Mouse (Mus musculus) ovary, postnatal 14 days (tissue): ENCODE results near the gene Rbm4.
A peak's percentile ranks its signal among the peaks of the same experiment; 100 is the strongest.
"Not testable (repeated sequence)": the region's sequence is repeated elsewhere in the genome, so short reads cannot be mapped to it uniquely, and the experiment has no call there.

ENCODE experiments used
- DNase-seq: peaks from one replicate; pipeline ENCODE4 v3.0.0; 2022; ENCODE audit warnings: low spot score

The Rbm4 gene

DNA sequence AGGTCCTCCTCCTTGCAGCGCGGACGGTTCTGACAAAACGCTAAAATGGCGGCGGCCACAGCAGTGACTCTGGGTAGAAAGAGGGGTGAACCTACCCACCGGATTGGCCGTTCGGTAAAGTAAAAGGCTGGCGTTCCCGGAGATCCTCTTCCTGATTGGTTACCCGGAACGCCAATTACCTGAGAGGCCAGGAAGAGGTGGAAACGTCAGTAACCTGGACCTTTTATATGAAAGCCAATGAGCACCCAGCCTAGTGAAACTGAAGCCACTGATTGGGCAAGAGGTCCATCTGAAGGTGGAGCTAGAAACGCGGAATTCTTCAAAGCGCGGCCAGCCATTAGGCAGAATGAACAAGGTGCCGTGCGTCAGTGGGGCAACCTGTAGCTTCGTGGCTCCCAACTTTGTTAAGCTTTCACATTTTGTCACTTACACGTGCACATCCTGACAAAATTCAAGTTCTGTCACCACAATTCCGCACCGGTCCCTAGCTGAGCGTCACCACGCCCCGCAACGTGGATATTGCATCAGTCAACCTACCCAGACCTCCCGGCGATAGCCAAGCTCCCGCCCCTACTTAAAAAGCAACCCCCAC lies at the start of gene Rbm4:
Rbm4 (minus strand) TSS at position 71 of the 592 bp plus-strand sequence.
- peak; percentile 92 for DNase-seq

DNA sequence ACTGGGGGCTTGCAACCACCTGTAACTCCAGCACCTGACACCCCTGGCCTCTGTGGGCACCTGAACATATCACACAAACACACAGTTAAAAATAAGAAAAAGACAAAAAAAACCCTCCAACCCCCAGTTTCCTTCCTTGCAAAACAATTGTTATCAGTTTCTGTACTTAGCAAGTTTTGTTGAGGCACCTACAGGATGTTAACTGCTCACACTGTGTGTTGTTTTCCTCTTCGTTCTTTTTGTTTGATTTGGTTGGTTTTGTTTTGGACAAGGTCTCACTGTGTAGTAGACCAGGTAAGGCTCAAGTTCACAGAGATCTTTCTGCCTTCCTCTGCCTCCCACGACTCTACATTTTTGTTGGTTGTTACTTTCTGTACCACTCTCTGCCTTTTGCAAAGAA lies 48.9 kb upstream of the Rbm4 start:
- DNase-seq, result no peak

DNA sequence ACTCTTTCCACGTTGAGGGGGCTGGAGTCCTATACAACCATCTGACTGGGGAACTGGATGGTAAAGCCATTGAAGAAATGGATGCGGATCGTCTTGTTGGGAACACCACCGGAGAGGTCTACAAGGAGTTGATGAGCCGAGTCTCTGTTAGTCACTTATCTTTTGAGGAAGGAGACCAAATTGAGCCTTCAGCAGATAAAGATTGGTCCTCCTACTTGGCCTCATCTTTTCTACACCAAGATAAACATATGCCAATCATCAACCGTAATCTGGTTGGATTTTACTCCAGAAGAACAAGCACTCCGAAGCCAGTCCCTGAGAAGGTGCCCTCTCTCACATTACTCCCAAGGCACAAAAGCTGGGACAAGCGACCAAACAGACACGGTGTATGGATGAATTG lies 47.1 kb upstream of the Rbm4 start:
- DNase-seq, result no peak

DNA sequence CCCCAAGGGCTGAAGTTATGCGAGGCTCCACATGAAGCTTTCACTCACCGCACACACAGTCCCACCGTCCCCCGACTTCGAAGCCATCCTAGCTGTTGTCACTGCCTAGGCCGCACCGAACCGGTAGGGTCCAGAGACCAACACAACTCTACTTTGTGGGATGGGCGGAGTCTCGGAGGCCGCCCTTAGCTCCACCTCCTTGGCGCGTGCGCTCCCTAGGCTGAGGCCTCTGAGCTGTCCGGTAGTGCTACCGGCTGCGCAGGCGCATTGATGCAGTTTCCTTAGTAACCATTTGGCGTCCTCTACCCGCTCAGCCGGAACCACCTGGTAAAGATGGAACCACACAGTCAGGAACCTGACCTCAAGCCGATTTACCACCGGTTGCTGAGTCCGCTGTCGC lies 45.4 kb upstream of the Rbm4 start, which contains the start of the genes Ccs and Ccdc87:
Ccs (minus strand) TSS at position 184 of the 400 bp plus-strand sequence.
Ccdc87 (plus strand) TSS at position 218 of the 400 bp plus-strand sequence.
- peak; percentile 94 for DNase-seq

DNA sequence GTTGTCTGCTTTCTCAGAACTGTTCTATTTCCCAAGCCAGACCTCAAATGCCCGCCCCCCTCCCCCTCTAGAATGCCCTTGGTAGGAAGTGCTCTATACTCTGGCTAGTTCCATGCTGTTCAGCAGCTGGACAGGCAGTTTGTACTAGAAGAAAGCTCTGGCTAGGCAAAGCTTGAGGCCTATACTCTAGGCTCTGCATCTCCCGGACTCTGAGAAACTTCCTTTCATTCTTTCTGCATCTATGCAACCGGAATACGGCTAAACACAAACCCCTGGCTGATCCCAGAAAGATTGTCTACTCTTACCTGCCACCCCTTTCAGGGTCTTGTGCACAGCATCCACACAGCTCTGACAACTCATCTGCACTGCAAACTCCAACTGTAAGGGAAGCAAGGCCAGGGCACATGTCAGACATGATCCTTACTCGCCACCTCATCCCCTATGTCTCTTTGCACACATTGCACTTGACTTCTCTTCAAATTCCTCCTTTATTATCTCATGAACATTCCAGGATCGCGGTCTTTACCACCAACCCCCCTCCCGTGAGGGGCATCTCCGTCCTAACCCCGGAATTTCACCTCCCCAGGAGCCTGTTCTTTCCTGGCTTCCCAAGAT lies 44.9 kb upstream of the Rbm4 start:
- no peak for DNase-seq

DNA sequence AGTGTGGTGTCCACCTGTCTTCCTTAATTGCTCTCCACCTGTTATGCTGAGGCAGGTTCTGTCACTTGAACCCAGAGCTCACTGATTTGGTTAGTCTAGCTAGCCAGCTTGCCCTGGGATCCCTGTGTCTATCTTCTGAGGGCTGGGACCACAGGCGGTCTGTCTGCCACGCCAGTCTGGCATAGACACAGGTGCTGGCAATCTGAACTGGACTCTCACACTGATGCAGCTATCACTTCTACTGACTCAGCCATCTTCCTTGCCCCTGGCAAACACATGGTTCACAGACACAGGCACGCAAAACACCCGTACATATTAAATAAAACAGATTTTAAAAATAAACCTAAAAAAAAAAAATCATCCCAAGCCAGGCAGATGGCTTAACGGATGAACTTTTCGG lies 43.3 kb upstream of the Rbm4 start:
- no peak for DNase-seq

DNA sequence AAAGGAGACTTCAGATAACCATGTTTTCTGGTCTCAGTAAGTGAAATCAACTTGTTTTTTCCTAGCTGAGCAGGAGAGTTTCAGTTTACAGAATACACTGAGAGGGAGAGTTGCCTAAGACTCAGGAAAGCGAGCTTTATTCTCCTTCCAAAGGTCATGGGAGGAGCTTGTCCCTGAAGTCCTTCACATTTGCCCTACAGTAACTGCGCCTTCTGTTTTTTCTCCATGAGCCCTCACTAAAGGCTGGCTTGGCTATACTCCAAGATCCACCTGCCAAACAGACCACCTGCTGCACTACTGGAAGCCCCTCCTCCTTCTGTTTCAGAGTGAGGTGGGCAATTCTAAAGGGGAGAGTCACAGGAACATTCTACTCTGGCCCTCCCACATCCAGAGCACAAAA lies 42.4 kb upstream of the Rbm4 start:
- no peak for DNase-seq

DNA sequence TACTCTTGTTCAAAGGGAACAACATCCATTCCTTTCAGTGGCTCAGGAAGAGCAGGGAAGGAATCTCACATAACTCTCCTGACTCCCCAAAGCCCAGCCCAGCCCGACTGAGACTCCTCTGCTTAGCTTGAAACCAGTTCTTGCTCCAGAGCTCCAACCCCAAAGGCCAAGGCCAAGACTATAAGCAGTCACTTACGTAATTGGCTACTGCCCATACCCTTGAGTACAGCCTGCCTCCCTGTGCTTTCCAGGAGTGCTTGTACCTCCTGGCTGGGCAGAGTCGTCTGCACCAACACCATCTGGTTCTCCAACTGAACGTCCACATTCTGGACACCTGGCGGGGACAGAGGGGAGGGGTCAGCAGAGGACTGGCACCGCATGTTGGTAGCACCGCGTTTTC lies 40.3 kb upstream of the Rbm4 start:
- no peak for DNase-seq

DNA sequence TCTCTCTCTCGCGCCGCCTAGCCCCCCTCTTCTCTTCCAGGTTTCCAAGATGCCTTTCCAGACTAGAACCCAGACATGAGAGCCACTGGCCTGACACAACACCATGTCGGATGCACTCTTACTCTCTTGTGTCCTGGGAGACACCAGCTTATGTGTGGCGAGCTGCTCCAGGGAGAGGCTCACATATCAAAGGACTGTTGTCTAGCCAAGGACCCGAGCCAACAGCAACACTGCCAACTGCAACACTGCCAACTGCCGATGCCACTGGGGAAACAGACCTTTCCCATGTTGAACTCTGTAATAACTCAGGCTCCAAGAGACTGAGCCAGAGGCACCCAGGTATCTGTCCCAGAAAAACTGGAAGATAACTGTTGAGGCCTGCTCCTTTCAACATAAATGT lies 35.5 kb upstream of the Rbm4 start:
- peak; percentile 56 for DNase-seq

DNA sequence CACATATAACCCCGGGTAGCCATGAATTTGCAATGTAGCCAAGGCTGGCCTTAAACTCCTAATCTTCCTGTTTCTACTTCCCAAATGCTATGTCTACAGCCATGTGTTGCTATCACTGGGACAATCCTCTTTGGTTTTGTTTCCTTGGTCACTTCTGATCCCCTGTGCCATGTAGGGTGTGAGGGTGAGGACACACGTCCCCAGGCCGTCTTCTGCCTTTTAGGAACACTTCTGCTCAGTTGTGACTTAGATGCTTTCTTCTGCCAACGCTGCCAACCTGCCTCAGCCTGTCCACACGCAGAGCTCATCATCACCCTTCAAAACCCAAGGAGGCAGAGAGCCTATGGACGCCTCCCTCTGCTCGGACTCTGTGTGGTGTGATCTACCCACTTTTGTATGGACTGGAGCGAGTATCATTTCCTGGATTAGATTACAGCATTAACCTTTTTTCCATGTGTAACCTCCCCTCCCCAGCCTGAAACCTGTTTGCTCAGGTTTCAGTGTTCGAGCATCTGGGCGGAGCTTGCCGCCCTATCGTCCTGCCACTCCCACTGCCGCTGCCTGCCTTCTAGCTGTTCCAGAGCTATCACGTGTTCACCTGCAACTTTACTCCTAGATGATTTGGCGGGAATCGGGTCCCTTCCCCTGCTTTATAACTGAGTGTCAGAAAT lies 34.9 kb upstream of the Rbm4 start:
- no peak for DNase-seq

DNA sequence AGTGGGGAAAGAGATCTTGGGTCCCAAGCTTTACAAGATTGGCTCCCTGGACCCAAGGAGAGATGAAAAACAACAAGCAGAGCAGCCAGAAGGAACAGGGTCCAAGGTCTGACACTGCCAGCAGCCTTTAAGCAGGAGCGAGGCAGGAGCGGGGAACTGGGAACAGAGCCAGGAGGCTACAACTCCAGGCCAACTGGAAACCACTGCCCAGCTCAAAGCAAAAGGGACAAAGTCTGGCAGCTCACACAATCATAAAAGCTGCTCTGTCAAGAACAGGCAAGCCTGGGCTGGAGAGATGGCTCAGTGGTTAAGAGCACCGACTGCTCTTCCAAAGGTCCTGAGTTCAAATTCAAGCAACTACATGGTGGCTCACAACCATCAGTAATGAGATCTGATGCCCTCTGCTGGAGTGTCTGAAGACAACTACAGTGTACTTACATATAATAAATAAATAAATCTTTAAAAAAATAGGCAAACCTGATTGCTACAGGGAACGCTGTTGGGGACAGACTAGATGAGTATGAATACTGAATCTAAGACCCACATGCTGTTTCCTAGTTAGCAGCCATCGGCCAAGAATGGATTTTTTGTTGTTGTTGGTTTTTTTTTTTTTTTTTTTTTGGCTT lies 27.1 kb upstream of the Rbm4 start:
- peak; percentile 76 for DNase-seq

DNA sequence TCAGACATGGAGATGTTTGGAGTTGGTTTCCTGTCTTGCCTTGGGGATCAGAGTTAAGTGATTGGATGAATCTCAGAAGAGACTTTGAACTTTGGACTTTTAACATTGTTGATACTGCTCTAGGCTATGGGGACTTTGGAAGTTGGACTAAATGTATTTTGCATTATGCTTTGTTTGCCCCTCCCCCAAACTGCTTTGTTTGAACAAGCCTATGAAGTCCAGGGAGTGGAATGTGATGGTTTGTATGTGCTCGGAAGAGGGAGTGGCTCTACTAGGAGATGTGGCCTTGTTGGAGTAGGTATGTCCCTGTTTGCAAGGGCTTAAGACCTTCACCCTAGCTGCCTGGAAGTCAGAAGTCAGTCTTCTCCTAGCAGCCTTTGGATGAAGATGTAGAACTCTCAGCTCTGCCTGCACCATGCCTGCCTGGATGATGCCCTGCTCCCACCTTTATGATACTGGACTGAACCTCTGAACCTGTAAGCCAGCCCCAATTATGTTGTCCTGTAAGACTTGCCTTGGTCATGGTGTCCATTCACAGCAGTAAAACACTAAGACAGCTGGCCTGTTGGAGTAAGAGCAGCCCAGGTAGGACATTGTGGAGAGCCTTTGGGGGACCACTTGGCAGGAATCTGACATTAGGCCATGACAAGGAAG lies 23.6 kb upstream of the Rbm4 start:
- DNase-seq, result no peak

DNA sequence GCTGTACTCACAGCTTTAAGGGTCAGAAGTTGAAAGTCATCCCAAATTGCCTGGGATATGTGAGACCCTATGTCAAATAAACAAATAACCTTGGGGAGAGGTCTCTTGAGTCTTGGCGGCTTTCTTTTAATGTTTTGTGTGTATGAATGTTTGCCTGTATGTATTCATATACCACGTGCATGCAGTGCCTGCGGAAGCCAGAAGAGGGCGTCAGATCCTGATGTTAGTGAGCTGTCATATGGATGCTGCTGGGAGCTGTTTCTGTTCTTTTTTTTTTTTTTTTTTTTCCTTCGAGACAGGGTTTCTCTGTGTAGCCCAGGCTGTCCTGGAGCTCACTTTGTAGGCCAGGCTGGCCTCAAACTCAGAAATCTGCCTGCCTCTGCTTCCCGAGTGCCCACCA lies 19.3 kb upstream of the Rbm4 start:
- peak; percentile 15 for DNase-seq

DNA sequence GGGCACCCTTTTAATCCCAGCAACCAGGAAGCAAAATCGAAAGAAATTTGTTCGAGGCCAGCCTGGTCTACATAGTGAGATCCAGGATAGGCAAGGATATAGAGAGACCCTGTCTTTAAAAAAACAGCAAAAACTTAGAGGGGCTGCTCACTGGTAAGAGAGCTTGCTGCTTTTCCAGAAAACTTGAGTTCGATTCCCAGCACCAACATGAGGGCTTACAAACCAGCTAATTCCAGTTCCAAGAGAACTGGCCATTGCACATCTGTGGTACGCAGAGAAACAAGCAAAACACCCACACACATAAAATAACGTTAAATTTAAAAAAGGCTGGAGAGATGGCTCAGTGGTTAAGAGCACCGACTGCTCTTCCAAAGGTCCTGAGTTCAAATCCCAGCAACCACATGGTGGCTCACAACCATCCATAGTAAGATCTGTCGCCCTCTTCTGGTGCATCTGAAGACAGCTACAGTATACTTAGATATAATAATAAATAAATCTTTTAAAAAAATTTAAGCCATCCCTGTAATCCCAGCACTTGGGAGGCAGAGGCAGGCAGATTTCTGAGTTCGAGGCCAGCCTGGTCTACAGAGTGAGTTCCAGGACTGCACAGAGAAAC lies 18.7 kb upstream of the Rbm4 start:
- DNase-seq, result not testable (repeated sequence)

DNA sequence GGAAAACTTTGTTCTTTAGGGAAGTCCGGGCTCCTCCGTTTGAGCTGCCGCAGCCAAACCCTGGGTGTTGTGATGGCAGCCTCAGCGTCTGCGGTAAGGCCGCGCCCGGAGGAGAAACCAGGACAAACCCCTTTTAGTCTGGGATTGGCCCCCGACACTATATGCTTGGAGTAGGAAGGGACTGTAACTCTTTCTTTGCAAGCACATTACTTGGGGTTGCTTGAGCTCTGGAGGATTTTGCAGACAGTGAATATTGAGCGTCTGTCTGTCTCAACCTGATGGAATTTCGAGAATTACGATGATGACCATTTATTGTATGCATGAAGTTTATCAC lies 18.2 kb upstream of the Rbm4 start:
- no peak for DNase-seq

DNA sequence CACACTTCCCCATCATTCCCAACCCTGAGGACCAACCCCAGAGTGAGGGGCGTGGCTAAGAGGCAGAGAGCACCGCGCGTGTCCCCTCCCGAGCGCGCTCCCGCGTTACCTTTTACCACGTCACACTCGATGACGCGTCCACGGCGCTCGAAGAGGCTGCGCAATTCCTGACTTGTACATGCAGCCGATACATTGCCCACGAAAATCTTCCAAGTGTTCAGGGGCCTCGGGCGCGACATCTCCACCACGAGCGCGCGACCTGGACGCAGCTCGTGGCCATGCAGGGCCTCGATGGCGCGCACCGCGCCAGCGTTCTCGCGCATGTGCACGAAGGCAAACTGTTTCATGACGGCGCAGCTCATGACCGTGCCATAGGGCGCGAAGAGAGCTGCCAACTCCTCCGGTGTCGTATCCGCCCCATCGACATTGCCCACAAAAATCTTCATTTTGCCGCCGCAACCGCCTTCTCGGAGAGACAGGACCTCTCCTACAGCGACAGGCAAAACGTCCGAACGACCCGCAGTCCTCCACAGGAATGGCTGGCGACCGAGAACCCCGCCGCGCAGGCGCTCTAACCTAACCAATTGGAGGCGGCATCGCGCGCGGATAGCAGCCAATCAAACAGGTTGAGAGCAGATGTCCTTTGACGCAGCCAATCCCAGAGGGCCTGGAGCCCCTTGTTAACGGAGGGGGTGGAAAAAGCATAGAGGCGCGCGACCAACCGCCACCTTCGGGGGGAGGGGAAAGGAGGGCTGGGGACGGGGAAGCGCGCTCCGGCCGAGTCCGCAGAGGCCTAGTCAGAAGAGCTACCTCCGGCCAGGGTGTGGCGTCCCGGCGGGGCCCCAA lies 17.6 kb upstream of the Rbm4 start, which contains the start of the genes Gm21992 and Rbm14:
Gm21992 (minus strand) TSS at position 550 of the 846 bp plus-strand sequence.
Rbm14 (minus strand) TSS at position 572 of the 846 bp plus-strand sequence.
- DNase-seq, result peak; percentile 93

DNA sequence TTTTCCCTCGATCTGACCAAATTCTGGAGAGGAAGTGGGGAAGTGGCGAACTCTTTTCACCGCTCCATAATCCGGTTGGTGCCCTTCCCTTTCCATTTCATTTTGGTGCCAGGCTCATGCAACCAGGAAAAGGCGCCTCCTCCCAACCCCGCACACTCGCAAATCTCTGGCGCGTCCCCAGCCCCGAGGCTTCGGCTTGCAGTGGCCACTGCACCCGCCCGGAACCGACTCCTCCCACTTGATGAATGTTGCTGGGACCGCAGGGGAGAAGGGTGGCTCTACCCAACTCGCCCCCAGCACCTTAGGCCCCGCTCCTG lies 17.0 kb upstream of the Rbm4 start:
- DNase-seq, result no peak

DNA sequence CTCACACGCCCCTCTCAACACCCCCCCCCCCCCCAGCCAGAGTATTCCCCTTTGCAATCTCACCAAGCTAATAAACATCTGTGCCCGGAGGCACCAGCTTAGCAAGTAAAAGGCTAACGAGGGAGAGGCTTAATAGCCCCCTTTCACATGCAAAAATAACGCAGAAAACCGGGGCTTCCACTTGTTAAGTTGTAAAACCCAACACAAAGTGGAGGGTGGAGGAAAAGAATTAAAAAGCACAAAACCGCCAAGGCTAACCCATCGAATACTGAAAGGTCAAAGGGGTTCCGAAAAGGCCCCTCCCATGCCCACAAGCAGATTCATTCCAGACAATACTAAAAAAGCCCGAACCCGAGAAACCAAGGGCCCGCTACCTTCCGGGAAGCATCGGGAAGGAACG lies 16.6 kb upstream of the Rbm4 start:
- no peak for DNase-seq

DNA sequence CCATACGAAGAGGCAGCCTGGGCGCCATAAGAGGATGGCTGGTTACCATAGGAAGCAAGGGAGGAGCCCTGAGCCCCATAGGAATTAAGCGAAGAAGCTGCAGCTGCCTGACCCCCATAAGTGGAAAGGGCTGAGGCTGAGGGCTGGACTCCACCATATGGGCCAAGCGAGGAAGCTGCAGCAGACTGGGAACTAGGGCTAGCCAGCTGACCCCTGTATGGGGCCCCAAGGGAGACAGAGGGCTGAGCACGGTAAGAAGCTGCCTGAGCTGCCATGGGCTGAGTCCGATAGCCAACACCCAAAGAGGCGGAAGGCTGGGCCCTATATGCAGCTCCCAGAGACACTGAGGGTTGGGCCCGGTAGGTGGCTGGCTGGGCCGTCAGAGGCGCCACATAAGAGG lies 9.6 kb upstream of the Rbm4 start:
- no peak for DNase-seq

DNA sequence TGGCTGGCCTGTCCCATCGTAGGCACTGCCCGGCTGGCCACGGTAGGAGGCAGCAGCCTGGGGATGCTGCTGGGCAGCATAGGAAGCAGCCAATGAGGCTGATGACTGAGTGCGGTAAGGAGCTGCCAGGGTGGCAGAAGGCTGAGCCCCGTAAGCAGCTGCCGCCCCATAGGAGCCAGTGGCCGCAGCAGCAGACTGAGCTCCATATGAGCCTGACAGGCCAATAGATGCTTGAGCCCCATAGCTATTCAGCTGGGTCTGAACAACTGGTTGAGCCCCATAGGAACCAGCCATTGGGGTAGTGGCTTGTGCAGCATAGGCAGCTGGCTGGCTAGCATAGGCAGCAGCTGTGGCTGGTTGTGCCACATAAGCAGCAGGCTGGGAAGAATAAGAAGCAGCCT lies 9.0 kb upstream of the Rbm4 start:
- no peak for DNase-seq

DNA sequence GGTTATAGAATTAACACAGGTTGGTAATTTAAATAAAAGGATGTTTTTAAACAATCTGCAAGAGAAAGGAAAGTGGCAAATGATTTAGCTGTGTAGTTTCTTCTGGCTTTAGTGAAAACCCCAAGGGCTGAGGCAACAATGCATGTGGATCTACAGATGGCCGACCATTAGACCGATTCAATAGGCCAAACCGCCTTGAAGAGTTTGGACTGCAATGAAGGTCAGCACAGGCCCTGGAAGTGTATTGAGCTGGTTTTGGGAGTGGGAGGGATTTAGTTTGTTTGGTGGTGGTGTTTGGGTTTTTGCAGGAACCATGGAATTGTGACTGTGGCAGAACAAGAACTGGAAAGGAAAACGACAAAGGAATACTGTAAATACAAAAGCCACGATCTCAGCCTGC lies 5.4 kb upstream of the Rbm4 start:
- no peak for DNase-seq
